ENCODE assay signal across 12 mouse cellular contexts in the genomic region with DNA sequence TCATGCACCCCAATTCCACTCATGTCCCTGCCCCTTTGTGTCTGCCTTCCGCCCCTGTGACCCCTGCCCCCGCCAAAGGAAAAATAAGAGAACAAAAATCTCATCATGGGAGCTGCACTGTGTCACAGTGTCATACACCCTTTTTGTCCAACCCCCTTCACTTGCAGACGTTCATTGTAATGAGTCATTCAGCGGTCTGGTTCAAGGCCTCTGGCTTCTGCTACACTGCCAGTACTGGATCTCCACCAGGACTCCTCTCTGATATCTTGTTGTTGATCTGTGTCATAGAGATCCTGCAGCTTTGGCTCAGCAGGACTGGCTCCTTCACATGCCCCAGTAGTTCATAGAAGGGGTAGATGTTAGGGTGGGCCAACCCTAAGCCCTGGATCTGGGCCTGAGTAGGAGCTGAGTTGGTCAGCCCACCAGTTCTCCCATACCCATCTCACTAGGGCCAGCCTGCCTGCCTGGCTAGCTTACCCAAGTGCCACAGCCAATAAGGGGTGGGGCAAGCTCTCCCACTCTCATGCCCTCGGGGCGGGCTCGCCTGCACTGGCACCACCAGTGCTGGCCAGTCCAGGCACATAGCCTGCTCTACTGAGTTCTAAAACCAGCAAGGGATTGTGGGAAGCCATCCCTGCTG. TPM values are rescaled to one million over a fixed set of nuclear protein-coding genes. Genes with fewer than 3 reads are reported as not detected.
DNase-seq lines count a peak whose midpoint lies in the region; ATAC-seq lines count a peak whose summit lies in the region.
"Had no signal": no experiment of that assay in that cellular context is flagged by ENCODE, and none has a peak within 500 bp of the region (broad histone marks: within the 10 kb centered on the region; RNA-seq: fewer than 3 reads in every experiment).

No protein-coding gene starts in this region.

- no peak overlapping the region for H3K4me3 ChIP-seq in embryonic facial prominence, embryonic 13.5 days
- H3K4me3 ChIP-seq in embryonic facial prominence, embryonic 10.5 days = no peak overlapping the region
- no peak overlapping the region for H3K4me3 ChIP-seq in forebrain, embryonic 13.5 days
- no peak overlapping the region for H3K4me3 ChIP-seq in midbrain, embryonic 15.5 days
- H3K4me3 ChIP-seq: heart, embryonic 12.5 days; neural tube, embryonic 12.5 days had no signal

- no peaks in the 10 kb centered on the region for H3K27me3 ChIP-seq in embryonic facial prominence, embryonic 13.5 days
- no peaks in the 10 kb centered on the region for H3K27me3 ChIP-seq in embryonic facial prominence, embryonic 10.5 days (replicated peaks; ENCODE audit: low read depth, poor library complexity, severe bottlenecking)
- no peaks in the 10 kb centered on the region for H3K27me3 ChIP-seq in forebrain, embryonic 13.5 days
- no peaks in the 10 kb centered on the region for H3K27me3 ChIP-seq in midbrain, embryonic 15.5 days (replicated peaks)
- H3K27me3 ChIP-seq: heart, embryonic 12.5 days; neural tube, embryonic 12.5 days had no signal

- ATAC-seq in embryonic facial prominence, embryonic 13.5 days (ENCODE audit: insufficient number of reproducible peaks, insufficient read depth, low FRiP score, low TSS enrichment, low read depth) = 0 out of 2 replicates have a peak, but pooled peaks have one; percentile 32
- no peak for ATAC-seq in forebrain, embryonic 13.5 days
- ATAC-seq in midbrain, embryonic 15.5 days (replicated peaks) = no peak
- ATAC-seq: forebrain, embryonic 16.5 days had no signal

- DNase-seq in embryonic facial prominence, embryonic 10.5 days (ENCODE audit: low spot score) = no peak
- DNase-seq in urinary bladder, adult 18-20 months (ENCODE audit: low spot score in 2 of 2) = peak; percentile 51
- no peak for DNase-seq in urinary bladder, postnatal 4 days (ENCODE audit: low spot score in 2 of 2)
- DNase-seq in kidney, adult 8-10 months = peak; percentile 27
- DNase-seq in cerebellum, adult 11-12 months = no peak
- DNase-seq: thymus, postnatal 4 days had no signal

- H3K9ac ChIP-seq in embryonic facial prominence, embryonic 13.5 days = no peak overlapping the region
- H3K9ac ChIP-seq in forebrain, embryonic 13.5 days = no peak overlapping the region
- no peak overlapping the region for H3K9ac ChIP-seq in midbrain, embryonic 15.5 days
- H3K9ac ChIP-seq: heart, embryonic 12.5 days; neural tube, embryonic 12.5 days had no signal

- no peaks in the 10 kb centered on the region for H3K36me3 ChIP-seq in embryonic facial prominence, embryonic 13.5 days
- H3K36me3 ChIP-seq in embryonic facial prominence, embryonic 10.5 days (replicated peaks) = no peaks in the 10 kb centered on the region
- H3K36me3 ChIP-seq in forebrain, embryonic 13.5 days (ENCODE audit: poor library complexity, severe bottlenecking) = no peaks in the 10 kb centered on the region
- H3K36me3 ChIP-seq in midbrain, embryonic 15.5 days (replicated peaks) = no peaks in the 10 kb centered on the region
- H3K36me3 ChIP-seq: heart, embryonic 12.5 days; neural tube, embryonic 12.5 days had no signal

- whole genome bisulfite sequencing in embryonic facial prominence, embryonic 13.5 days = 79% methylated on average over 7 of the region's 7 CpGs
- WGBS in embryonic facial prominence, embryonic 10.5 days = 77% methylated on average over 7 of the region's 7 CpGs
- WGBS in forebrain, embryonic 13.5 days = 81% methylated on average over 7 of the region's 7 CpGs
- 80% methylated on average over 7 of the region's 7 CpGs for WGBS in midbrain, embryonic 15.5 days

- no peak overlapping the region for H3K4me2 ChIP-seq in embryonic facial prominence, embryonic 13.5 days
- no peak overlapping the region for H3K4me2 ChIP-seq in forebrain, embryonic 13.5 days
- no peak overlapping the region for H3K4me2 ChIP-seq in midbrain, embryonic 15.5 days
- H3K4me2 ChIP-seq: heart, embryonic 12.5 days; neural tube, embryonic 12.5 days had no signal

- H3K27ac ChIP-seq in embryonic facial prominence, embryonic 13.5 days = no peak overlapping the region
- no peak overlapping the region for H3K27ac ChIP-seq in embryonic facial prominence, embryonic 10.5 days (replicated peaks)
- no peak overlapping the region for H3K27ac ChIP-seq in forebrain, embryonic 13.5 days
- H3K27ac ChIP-seq in midbrain, embryonic 15.5 days = no peak overlapping the region
- H3K27ac ChIP-seq: neural tube, embryonic 12.5 days had no signal

- no peaks in the 10 kb centered on the region for H3K4me1 ChIP-seq in embryonic facial prominence, embryonic 13.5 days
- peaks cover 29% of the 10 kb centered on the region for H3K4me1 ChIP-seq in embryonic facial prominence, embryonic 10.5 days
- H3K4me1 ChIP-seq in forebrain, embryonic 13.5 days = no peaks in the 10 kb centered on the region
- H3K4me1 ChIP-seq in midbrain, embryonic 15.5 days = no peaks in the 10 kb centered on the region
- H3K4me1 ChIP-seq: heart, embryonic 12.5 days; neural tube, embryonic 12.5 days had no signal

- H3K9me3 ChIP-seq in embryonic facial prominence, embryonic 13.5 days = no peaks in the 10 kb centered on the region
- no peaks in the 10 kb centered on the region for H3K9me3 ChIP-seq in embryonic facial prominence, embryonic 10.5 days
- H3K9me3 ChIP-seq in forebrain, embryonic 13.5 days (replicated peaks) = no peaks in the 10 kb centered on the region
- H3K9me3 ChIP-seq in midbrain, embryonic 15.5 days = no peaks in the 10 kb centered on the region
- H3K9me3 ChIP-seq: heart, embryonic 12.5 days; neural tube, embryonic 12.5 days had no signal

RNA-seq across cellular contexts. Expression of a gene that starts 31.8 kb away (rescaled TPM):
- polyA plus RNA-seq in embryonic facial prominence, embryonic 13.5 days (2015; fragmentation: Nextera tagmentation; extraction: Ambion mirVana) = 0.90 and 1.7 TPM in 2 replicates
- not detected in 2 replicates for polyA plus RNA-seq in embryonic facial prominence, embryonic 10.5 days (2016; fragmentation: Nextera tagmentation; extraction: Ambion mirVana)
- 0.14 TPM in 2 replicates for polyA plus RNA-seq in forebrain, embryonic 13.5 days (2015; fragmentation: Nextera tagmentation; extraction: Ambion mirVana)
- 0.18 and 0.26 TPM in 2 replicates for polyA plus RNA-seq in midbrain, embryonic 15.5 days (2015; fragmentation: Nextera tagmentation; extraction: Ambion mirVana)
- polyA plus RNA-seq: heart, embryonic 12.5 days; neural tube, embryonic 12.5 days had no signal

RNA-seq across cellular contexts. Expression of a gene that starts 46.5 kb away (rescaled TPM):
- polyA plus RNA-seq in embryonic facial prominence, embryonic 13.5 days (2015; fragmentation: Nextera tagmentation; extraction: Ambion mirVana) = 23.7 and 24.5 TPM in 2 replicates
- 20.2 and 22.0 TPM in 2 replicates for polyA plus RNA-seq in embryonic facial prominence, embryonic 10.5 days (2016; fragmentation: Nextera tagmentation; extraction: Ambion mirVana)
- 27.7 and 33.9 TPM in 2 replicates for polyA plus RNA-seq in forebrain, embryonic 13.5 days (2015; fragmentation: Nextera tagmentation; extraction: Ambion mirVana)
- 30.9 and 33.3 TPM in 2 replicates for polyA plus RNA-seq in midbrain, embryonic 15.5 days (2015; fragmentation: Nextera tagmentation; extraction: Ambion mirVana)

Comparison
In these comparisons a context has a peak if more than half of its experiments do, and no peak if none do; other contexts are left out.
1. DNase-seq: peak in urinary bladder, adult 18-20 months (2 of 2) and kidney, adult 8-10 months (2 of 2); none in embryonic facial prominence, embryonic 10.5 days (single experiment), urinary bladder, postnatal 4 days (0 of 2) and cerebellum, adult 11-12 months (single experiment).